Mouse (Mus musculus) forelimb bud, embryonic 11.5 days (tissue): ENCODE measurements around the gene Mamdc2.
"Not testable (repeated sequence)": the region's sequence is repeated elsewhere in the genome, so short reads cannot be mapped to it uniquely, and the experiment has no call there.

Experiments
- DNase-seq: peaks from one replicate; pipeline ENCODE4 v3.0.0-alpha.2; 2012; ENCODE audit warnings: low read depth, low spot score

Mamdc2 gene

GRCm38 (mm10) chr19:23447988-23448497 is at the start of gene Mamdc2:
Gene Mamdc2, minus strand, starts transcription at chr19:23448442.
- DNase-seq, result no peak

GRCm38 (mm10) chr19:23498011-23498410 is 49.8 kb upstream of the Mamdc2 start:
- DNase-seq, result no peak

- no peak for DNase-seq
These were observed 49.1 kb upstream of the Mamdc2 start for GRCm38 (mm10) chr19:23497171-23497917.

GRCm38 (mm10) chr19:23496536-23496935 is 48.3 kb upstream of the Mamdc2 start:
- DNase-seq, result no peak

GRCm38 (mm10) chr19:23492663-23493062 is 44.4 kb upstream of the Mamdc2 start:
- DNase-seq, result no peak

- not testable (repeated sequence) for DNase-seq
These were observed 42.5 kb upstream of the Mamdc2 start for GRCm38 (mm10) chr19:23490703-23491102.

- DNase-seq, result no peak
These were observed 41.5 kb upstream of the Mamdc2 start for GRCm38 (mm10) chr19:23489780-23490179.

GRCm38 (mm10) chr19:23487421-23487820 is 39.2 kb upstream of the Mamdc2 start:
- DNase-seq, result no peak

GRCm38 (mm10) chr19:23486631-23487270 is 38.5 kb upstream of the Mamdc2 start:
- no peak for DNase-seq

- no peak for DNase-seq
These were observed 37.8 kb upstream of the Mamdc2 start for GRCm38 (mm10) chr19:23485940-23486600.

GRCm38 (mm10) chr19:23482571-23482970 is 34.3 kb upstream of the Mamdc2 start:
- DNase-seq, result not testable (repeated sequence)

- no peak for DNase-seq
These were observed 31.3 kb upstream of the Mamdc2 start for GRCm38 (mm10) chr19:23479597-23479967.

GRCm38 (mm10) chr19:23478895-23479596 is 30.8 kb upstream of the Mamdc2 start:
- DNase-seq, result peak; percentile 44

- DNase-seq, result no peak
These were observed 29.6 kb upstream of the Mamdc2 start for GRCm38 (mm10) chr19:23477826-23478225.

GRCm38 (mm10) chr19:23467866-23468265 is 19.6 kb upstream of the Mamdc2 start:
- no peak for DNase-seq

- no peak for DNase-seq
These were observed 18.8 kb upstream of the Mamdc2 start for GRCm38 (mm10) chr19:23467011-23467410.

GRCm38 (mm10) chr19:23457492-23457891 is 9.2 kb upstream of the Mamdc2 start:
- no peak for DNase-seq

GRCm38 (mm10) chr19:23451361-23451760 is 3.1 kb upstream of the Mamdc2 start:
- DNase-seq, result no peak

- DNase-seq, result no peak
These were observed 838 bp downstream of the Mamdc2 start for GRCm38 (mm10) chr19:23447221-23447987.

- DNase-seq, result no peak
These were observed 3.1 kb downstream of the Mamdc2 start for GRCm38 (mm10) chr19:23444910-23445845.
